Mouse (Mus musculus) right cerebral cortex, adult 18-20 months (tissue): ENCODE measurements around the gene Nudc.

Source experiments
- DNase-seq: peaks from one replicate; pipeline ENCODE4 v3.0.0; 2022; ENCODE audit warnings: mixed read lengths

Nudc gene

GRCm38 (mm10) chr4:133545272-133546231 lies at the start of gene Nudc:
Gene Nudc, minus strand, starts transcription at chr4:133545996.
- peak; percentile 98 for DNase-seq

- DNase-seq, result peak; percentile 55
These were observed 49.7 kb upstream of the Nudc start for GRCm38 (mm10) chr4:133595538-133595937.

DNA sequence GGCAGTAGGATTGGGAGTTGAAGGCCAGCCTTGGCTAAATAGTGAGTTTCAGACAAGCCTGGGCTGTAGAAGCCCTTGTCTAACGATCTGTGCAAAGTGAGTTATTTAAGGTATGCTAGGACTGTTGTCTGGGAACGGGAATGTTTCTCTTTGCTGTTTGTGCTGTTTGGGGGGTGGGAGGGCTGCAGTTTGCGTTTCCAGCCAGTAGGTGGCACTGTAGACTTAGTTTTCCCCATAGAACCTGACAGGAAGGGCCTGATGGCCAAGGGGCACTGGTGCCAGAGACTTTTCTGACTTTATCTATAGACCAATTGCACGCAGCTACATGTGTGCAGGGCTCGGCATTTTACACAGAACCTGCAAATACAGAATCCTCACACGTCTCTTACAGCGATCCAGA lies 46.8 kb upstream of the Nudc start:
- peak; percentile 29 for DNase-seq

GRCm38 (mm10) chr4:133584059-133584951 lies 38.5 kb upstream of the Nudc start, which contains the start of gene Gpn2:
Gene Gpn2, plus strand, starts transcription at chr4:133584362.
- DNase-seq, result peak; percentile 90

DNA sequence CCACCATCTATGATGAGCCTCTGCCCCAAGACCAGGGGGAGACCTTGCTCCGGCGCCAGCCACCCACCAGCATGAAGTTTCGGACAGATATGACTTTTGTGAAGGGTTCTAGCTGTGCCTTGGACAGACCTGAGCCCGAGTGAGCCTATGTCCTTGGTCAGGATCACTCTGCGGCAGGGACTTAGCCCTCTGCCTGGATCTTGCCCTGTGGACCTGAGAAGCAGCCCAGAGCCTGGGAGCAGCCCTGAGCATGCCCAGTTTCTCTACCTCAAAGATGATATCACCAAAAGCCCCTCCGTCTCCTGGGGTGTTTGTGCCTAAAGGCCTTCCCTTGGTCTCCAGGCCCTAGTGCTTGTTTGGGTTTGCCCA lies 37.9 kb upstream of the Nudc start:
- no peak for DNase-seq

DNA sequence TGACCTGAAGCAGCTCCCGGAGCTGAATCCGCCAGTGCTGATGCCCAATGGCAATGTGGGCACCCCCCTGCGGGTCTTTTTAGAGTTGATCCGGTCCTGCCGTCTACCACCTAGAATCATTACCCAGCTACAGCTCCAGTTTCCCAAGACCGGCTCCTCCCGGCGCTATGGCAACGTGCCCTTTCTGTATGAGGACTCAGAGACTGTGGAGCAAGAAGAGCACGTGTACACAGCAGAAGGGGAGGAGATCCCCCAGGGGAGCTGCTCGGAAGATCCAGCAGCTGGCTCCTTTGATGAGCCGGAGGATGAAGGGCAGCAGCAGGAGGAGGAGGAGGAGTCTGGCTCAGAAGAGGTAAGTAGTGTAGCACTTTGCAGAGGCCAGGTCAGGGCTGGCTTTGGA lies 32.2 kb upstream of the Nudc start:
- no peak for DNase-seq

GRCm38 (mm10) chr4:133574843-133575202 lies 29.0 kb upstream of the Nudc start:
- no peak for DNase-seq

DNA sequence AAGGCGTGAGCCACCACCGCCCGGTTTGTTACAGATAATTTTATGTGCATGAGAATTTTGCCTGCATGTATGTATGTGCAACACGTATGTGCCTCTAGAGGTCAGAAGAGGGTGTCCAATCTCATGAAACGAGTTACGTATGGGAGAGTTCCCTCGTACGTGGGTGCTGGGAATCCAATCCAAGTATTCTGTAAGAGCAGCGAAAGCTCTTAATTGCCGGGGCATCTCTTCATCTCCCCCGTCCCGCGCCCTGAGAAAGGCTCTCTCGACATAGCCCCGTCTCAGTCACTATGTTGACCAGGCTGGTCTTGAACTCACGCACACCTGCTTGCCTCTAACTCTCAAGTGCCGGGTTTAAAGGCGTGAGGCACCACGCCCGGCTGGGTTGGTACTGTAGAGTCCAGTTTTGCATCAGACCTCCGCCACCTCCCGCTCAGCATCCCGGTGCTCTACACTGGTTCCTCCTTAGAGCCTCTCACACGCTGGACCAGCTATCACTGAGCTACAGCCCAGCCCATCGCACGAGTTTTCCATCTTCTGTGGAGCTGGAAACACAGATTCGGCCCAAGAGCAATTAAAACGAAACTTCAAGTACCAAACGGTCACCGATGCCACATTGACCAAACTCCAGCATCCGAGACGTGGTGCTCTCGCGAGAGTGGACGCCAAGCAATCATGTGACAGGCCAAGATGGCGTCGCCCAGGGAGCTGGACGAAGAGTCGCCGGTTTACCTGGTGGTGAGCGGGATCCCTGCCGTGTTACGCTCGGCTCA lies 28.5 kb upstream of the Nudc start, which contains the start of gene Gpatch3:
Gene Gpatch3, plus strand, starts transcription at position 676 of the 773 bp plus-strand sequence.
- peak; percentile 93 for DNase-seq

DNA sequence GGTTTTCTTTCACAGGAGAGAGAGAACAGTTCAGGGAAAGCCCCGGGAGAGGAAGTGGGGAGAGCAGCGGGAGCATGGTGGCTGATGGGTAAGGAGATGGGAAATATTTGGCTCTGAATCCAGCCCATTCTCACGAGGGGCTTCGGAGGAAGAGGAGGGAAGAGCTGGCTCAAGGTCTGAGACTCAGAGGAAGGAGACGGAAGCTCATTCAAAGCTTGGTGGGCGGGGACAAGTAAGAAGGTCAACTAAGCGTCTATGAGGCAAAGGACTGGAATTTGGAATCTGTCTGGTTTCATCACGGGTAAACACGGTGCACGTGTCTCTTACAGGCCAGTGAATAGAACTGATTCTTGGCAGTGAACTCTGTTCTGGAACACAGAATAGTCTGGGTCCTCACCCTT lies 24.3 kb upstream of the Nudc start:
- DNase-seq, result no peak

DNA sequence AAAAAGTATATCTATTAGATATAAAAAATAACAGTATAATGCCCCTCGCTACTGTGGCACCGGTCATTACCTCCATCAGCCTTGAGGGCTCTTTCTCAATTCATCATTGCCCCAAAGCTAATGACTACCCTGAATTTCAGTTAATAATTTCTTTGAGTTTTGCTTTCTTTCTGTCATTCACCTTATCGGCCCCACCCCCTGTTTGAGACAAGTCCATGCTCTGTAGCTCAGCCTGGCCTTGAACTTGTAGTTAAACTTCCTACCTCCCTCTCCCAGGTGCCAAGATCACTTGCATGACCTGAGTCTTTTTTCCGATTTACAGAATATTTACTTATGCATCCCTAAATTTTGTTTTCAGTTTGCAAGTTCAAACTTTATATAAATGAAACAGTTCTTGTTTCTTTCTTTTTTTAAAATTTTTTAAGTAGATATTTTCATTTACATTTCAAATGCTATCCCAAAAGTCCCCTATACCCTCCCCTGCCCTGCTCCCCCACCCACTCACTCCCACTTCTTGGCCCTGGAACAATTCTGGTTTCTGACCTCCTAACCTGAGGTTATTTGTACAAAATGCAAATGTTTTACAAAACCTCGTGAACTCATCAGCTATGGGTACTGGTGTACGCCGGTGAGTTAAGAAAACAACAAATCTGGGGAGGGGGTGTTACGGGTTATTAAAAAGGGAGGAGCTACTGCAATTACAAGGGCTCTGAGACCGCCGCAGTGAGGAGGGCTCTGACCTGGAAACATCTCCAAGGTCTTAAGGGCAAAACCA lies 23.7 kb upstream of the Nudc start:
- no peak for DNase-seq

- no peak for DNase-seq
These were observed 21.5 kb upstream of the Nudc start for GRCm38 (mm10) chr4:133567251-133567650.

DNA sequence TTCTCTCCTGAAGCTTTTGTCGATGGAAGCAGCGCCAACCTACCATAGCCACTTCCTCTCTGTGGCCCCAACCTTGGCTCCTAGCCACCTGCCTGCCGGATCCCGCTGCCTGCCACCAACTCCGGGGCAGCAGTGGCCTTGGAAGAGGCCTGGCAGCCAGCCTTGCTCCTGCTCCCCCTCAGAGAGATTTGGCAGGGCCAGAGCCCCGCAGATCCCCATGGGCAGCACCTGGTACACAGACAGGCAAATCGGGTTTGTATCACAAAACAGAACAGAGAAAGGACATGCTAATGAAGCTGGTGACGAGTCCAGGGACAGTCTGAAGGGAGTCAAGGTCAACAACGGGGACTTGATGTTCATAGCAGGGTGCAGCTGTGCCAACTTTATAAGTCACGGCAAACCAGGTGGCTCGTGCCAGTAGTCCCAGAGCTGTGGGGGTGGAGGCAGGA lies 17.4 kb upstream of the Nudc start:
- no peak for DNase-seq

DNA sequence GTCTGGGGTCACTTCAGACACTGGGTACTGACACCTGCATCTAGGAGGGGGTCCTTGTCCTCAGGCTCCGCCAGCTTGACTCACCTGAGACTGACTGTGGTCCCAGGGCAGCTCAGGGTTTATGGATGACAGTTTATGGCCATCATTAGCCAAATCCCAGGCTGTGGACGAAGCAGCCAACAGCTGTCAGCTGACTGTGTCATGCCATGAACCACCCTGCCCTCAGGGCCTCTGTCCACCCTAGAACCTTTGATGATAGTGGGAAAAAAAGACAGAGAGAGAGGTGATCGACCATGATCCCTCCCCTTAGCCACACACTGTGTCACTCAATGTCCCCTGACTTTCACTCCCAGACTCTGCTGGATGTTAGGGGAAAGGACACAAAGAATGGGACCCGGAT lies 15.8 kb upstream of the Nudc start:
- DNase-seq, result no peak

DNA sequence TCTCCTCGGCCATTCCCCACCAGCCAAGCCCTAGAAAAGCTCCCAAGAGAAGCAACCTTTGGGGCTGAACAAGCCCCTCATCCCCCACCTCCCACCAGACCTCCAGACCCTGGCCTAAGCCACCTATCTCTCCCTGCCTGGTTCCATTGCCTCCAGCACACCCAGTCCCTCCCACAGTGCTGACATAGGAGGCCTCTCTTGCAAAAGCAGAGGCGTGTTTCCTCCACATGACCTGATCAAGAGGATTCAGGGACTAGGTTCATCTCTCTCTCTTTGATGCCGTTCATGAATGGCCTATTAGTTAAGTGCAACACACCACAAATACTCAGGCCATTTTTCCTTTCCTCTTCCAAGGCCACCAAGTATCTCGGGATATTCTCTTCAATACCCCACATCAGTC lies 14.1 kb upstream of the Nudc start:
- no peak for DNase-seq

DNA sequence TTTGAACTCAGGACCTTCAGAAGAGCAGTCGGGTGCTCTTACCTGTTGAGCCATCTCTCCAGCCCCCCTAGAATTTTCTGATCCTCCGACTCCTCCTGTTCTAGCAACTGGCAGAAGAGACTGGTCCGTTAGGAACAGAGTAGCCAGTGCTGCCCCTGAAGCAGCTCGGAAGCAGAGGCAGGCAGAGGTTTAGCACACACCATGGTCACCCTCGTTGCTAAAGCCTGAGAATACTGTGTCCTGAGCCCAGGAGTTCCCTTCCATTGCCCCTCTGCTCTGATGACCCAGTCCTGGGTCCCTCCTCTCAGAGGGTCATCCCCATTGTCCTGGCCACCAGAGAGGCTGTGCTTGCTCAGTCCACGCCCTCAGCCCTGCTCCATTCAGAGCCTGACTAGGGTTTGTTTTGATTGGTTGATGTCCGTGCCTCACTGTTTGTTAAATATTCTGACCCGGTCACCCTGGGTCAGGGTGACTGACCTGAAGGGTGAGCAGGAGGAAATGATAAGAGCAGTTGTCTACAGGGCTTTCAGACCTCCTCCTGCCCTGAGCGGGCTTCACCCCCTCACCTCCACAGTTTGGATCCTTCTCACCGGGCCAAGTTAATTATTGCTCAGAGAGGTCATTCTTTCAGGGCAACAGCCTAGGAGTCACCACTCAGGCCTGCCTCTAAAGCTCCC lies 11.4 kb upstream of the Nudc start:
- no peak for DNase-seq

DNA sequence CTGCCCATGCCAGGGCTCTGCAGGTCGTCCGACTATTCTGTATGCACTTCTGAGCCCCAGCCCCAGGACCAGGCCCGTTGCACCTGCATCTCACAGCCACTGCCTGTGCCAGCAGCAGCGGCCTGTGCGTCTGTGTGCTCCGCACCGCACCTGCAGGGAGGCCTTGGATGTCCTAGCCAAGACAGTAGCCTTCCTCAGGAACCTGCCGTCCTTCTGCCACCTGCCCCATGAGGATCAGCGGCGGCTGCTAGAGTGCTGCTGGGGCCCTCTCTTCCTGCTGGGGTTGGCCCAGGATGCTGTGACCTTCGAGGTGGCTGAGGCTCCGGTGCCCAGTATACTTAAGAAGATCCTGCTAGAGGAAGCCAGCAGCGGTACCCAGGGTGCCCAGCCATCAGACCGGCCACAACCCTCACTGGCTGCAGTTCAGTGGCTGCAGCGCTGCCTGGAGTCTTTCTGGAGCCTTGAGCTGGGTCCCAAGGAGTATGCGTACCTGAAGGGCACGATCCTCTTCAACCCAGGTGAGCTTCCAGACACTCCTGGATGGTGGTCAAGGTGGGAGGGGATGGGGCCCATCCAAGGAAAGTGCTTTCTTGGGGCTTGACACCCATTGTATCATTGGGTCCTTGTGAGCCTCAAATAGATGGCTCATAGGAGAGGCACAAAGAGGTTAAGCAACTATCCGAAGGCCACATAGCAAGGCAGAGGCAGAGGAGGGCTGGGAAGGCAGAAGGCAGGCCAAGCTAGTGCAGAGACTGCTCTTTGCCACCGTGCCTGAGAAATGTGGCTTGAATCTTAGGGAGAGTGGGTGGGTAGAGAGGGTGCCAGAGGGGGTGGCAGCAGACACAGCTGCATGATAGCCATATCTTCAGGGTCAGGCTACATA lies 7.9 kb upstream of the Nudc start:
- DNase-seq, result no peak

- DNase-seq, result no peak
These were observed 7.1 kb upstream of the Nudc start, which contains the start of gene Nr0b2 for GRCm38 (mm10) chr4:133552768-133553447. Gene Nr0b2, plus strand, starts transcription at chr4:133553376.

DNA sequence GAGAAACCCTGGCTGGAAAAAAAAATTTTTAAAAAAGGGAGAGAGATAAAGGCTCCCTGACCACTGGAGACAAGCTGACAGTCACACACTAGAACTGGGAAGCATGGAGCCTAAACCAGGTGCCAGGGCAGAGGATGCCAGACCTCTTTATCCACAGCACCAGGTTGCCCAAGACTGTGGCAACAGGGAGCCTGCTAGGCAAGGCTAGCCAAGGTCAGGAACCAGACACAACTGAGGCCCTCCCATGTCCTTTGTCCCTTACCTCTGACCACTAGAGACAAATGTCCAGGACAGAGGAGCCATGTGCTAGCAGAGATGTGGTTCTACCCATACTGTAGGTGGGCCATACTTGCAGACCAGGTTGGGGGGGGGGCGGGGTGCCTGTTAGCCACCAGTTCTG lies 6.2 kb upstream of the Nudc start:
- no peak for DNase-seq

- no peak for DNase-seq
These were observed 9.1 kb downstream of the Nudc start for GRCm38 (mm10) chr4:133536652-133537051.

DNA sequence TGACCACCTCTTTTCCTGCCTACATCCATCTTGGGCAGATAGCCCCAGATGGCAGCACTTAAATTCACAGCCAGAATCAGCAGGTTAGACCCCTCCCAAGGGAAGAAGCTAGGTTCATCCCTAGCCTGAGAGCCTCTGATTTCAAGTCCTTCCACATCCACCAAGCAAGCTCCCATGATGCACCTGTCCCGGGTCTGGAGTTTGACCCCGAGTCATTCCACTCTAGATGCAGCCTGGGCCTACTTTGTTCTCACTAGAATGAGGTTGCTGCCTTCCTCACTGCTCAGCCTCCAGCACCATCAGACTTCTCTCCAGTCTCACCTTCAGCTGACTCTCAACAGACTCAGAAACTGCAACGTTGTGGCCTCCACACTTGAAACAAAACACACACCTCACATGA lies 9.7 kb downstream of the Nudc start:
- no peak for DNase-seq
